Mouse (Mus musculus): ENCODE measurements around the gene Crb1. TPM values are rescaled to one million over a fixed set of nuclear protein-coding genes. Genes with fewer than 3 reads are reported as not detected.

Gene Crb1
- polyA plus RNA-seq, 1 experiment, result not detected

GRCm38 (mm10) chr1:139396589-139396988 lies 19.7 kb upstream of the Crb1 start:
- Histone ChIP-seq H3K27ac (ENCODE audit: insufficient read depth, low read depth, low read length) (no peak overlapping the region), H3K4me3 (ENCODE audit: insufficient read depth, low read length) (no peak overlapping the region), H3K4me1 (ENCODE audit: control insufficient read depth, insufficient read depth, low read length) (no peaks in the 10 kb centered on the region)
- TF ChIP-seq POLR2A (IDR thresholded peaks at IDR 0.05; ENCODE audit: borderline replicate concordance, low read depth, low read length) (no peak), CTCF (IDR thresholded peaks at IDR 0.05; ENCODE audit: low read depth, low read length) (no peak)

- TF ChIP-seq POLR2A (IDR thresholded peaks at IDR 0.05; ENCODE audit: borderline replicate concordance, low read depth, low read length) (no peak), CTCF (IDR thresholded peaks at IDR 0.05; ENCODE audit: low read depth, low read length) (no peak)
- Histone ChIP-seq H3K4me1 (ENCODE audit: control insufficient read depth, insufficient read depth, low read length) (no peaks in the 10 kb centered on the region), H3K27ac (ENCODE audit: insufficient read depth, low read depth, low read length) (no peak overlapping the region), H3K4me3 (ENCODE audit: insufficient read depth, low read length) (no peak overlapping the region)
Observed at GRCm38 (mm10) chr1:139391747-139392146, 14.8 kb upstream of the Crb1 start.

GRCm38 (mm10) chr1:139379621-139379984 lies 2.7 kb upstream of the Crb1 start:
- Histone ChIP-seq H3K4me3 (ENCODE audit: insufficient read depth, low read length) (no peak overlapping the region), H3K27ac (ENCODE audit: insufficient read depth, low read depth, low read length) (no peak overlapping the region), H3K4me1 (ENCODE audit: control insufficient read depth, insufficient read depth, low read length) (no peaks in the 10 kb centered on the region)
- TF ChIP-seq POLR2A (IDR thresholded peaks at IDR 0.05; ENCODE audit: borderline replicate concordance, low read depth, low read length) (no peak), CTCF (IDR thresholded peaks at IDR 0.05; ENCODE audit: low read depth, low read length) (no peak)

GRCm38 (mm10) chr1:139378861-139379620 lies 2.1 kb upstream of the Crb1 start:
- H3K27ac ChIP-seq (ENCODE audit: insufficient read depth, low read depth, low read length), result no peak overlapping the region
- no peaks in the 10 kb centered on the region for H3K4me1 ChIP-seq (ENCODE audit: control insufficient read depth, insufficient read depth, low read length)
- no peak overlapping the region for H3K4me3 ChIP-seq (ENCODE audit: insufficient read depth, low read length)
- TF ChIP-seq POLR2A (IDR thresholded peaks at IDR 0.05; ENCODE audit: borderline replicate concordance, low read depth, low read length) (no peak), CTCF (IDR thresholded peaks at IDR 0.05; ENCODE audit: low read depth, low read length) (no peak)

- TF ChIP-seq CTCF (IDR thresholded peaks at IDR 0.05; ENCODE audit: low read depth, low read length) (no peak), POLR2A (IDR thresholded peaks at IDR 0.05; ENCODE audit: borderline replicate concordance, low read depth, low read length) (no peak)
- no peak overlapping the region for H3K27ac ChIP-seq (ENCODE audit: insufficient read depth, low read depth, low read length)
- H3K4me1 ChIP-seq (ENCODE audit: control insufficient read depth, insufficient read depth, low read length), result no peaks in the 10 kb centered on the region
- no peak overlapping the region for H3K4me3 ChIP-seq (ENCODE audit: insufficient read depth, low read length)
Observed at GRCm38 (mm10) chr1:139375900-139376299, 1.0 kb downstream of the Crb1 start.

GRCm38 (mm10) chr1:139371341-139371740 lies 5.6 kb downstream of the Crb1 start:
- no peak overlapping the region for H3K27ac ChIP-seq (ENCODE audit: insufficient read depth, low read depth, low read length)

GRCm38 (mm10) chr1:139348566-139348965 lies 28.3 kb downstream of the Crb1 start:
- Histone ChIP-seq H3K4me3 (ENCODE audit: insufficient read depth, low read length) (no peak overlapping the region), H3K27ac (ENCODE audit: insufficient read depth, low read depth, low read length) (no peak overlapping the region), H3K4me1 (ENCODE audit: control insufficient read depth, insufficient read depth, low read length) (no peaks in the 10 kb centered on the region)
- TF ChIP-seq POLR2A (IDR thresholded peaks at IDR 0.05; ENCODE audit: borderline replicate concordance, low read depth, low read length), result no peak
- TF ChIP-seq CTCF (IDR thresholded peaks at IDR 0.05; ENCODE audit: low read depth, low read length), result no peak

More at GRCm38 (mm10) chr1:139371341-139371740, 5.6 kb downstream of the Crb1 start:
- no peaks in the 10 kb centered on the region for H3K4me1 ChIP-seq (ENCODE audit: control insufficient read depth, insufficient read depth, low read length)
- no peak for TF ChIP-seq POLR2A (IDR thresholded peaks at IDR 0.05; ENCODE audit: borderline replicate concordance, low read depth, low read length)
- no peak overlapping the region for H3K4me3 ChIP-seq (ENCODE audit: insufficient read depth, low read length)

- Histone ChIP-seq H3K4me1 (ENCODE audit: control insufficient read depth, insufficient read depth, low read length) (no peaks in the 10 kb centered on the region), H3K27ac (ENCODE audit: insufficient read depth, low read depth, low read length) (no peak overlapping the region), H3K4me3 (ENCODE audit: insufficient read depth, low read length) (no peak overlapping the region)
- TF ChIP-seq POLR2A (IDR thresholded peaks at IDR 0.05; ENCODE audit: borderline replicate concordance, low read depth, low read length) (no peak), CTCF (IDR thresholded peaks at IDR 0.05; ENCODE audit: low read depth, low read length) (no peak)
Observed at GRCm38 (mm10) chr1:139346602-139347371, 30.1 kb downstream of the Crb1 start.

GRCm38 (mm10) chr1:139346030-139346601 lies 30.8 kb downstream of the Crb1 start:
- H3K4me1 ChIP-seq (ENCODE audit: control insufficient read depth, insufficient read depth, low read length), result no peaks in the 10 kb centered on the region
- no peak overlapping the region for H3K4me3 ChIP-seq (ENCODE audit: insufficient read depth, low read length)
- H3K27ac ChIP-seq (ENCODE audit: insufficient read depth, low read depth, low read length), result no peak overlapping the region
- TF ChIP-seq POLR2A (IDR thresholded peaks at IDR 0.05; ENCODE audit: borderline replicate concordance, low read depth, low read length) (no peak), CTCF (IDR thresholded peaks at IDR 0.05; ENCODE audit: low read depth, low read length) (no peak)

Measured in bone marrow macrophage, adult 2 months (primary cell).